Mouse (Mus musculus) ES-E14 (cell line): ENCODE measurements around the gene Rpa1. TPM values are rescaled to one million over a fixed set of nuclear protein-coding genes. Genes with fewer than 3 reads are reported as not detected.
"Not testable (repeated sequence)": the region's sequence is repeated elsewhere in the genome, so short reads cannot be mapped to it uniquely, and the experiment has no call there.

Source experiments
- DNase-seq: peaks from one replicate; pipeline ENCODE4 v3.0.0-alpha.2; 2013; ENCODE audit warnings: low read depth, low spot score
- H3K27ac ChIP-seq: 2 replicates; pipeline ENCODE4 v1.5.1; 2012; ENCODE audit warnings: low read depth, mild to moderate bottlenecking, low read length, moderate library complexity, mixed read lengths; ENCODE audit not compliant: poor library complexity, insufficient read depth, severe bottlenecking
- H3K36me3 ChIP-seq: 2 replicates; pipeline ENCODE4 v1.6.1; 2012; ENCODE audit warnings: mild to moderate bottlenecking, low read length, moderate library complexity, mixed read lengths; ENCODE audit not compliant: control insufficient read depth, poor library complexity, insufficient read depth, severe bottlenecking
- H3K4me1 ChIP-seq, 2 experiments: fragments of 150-350 bp in 1 of 2; sonication (generic) in 1 of 2; 2 replicates each; pipeline ENCODE4 v1.6.1; 2012; ENCODE audit warnings: low read length in 2 of 2, mild to moderate bottlenecking in 1 of 2, mixed read lengths in 1 of 2; ENCODE audit not compliant: control insufficient read depth in 2 of 2, insufficient read depth in 2 of 2, poor library complexity in 1 of 2
- H3K4me3 ChIP-seq, 2 experiments: fragments of 150-350 bp in 1 of 2; sonication (generic) in 1 of 2; 2 replicates each; pipeline ENCODE4 v1.5.1; 2012; ENCODE audit warnings: low read length in 2 of 2, low read depth in 1 of 2, mild to moderate bottlenecking in 1 of 2, mixed read lengths in 1 of 2; ENCODE audit not compliant: insufficient read depth in 1 of 2, poor library complexity in 1 of 2, severe bottlenecking in 1 of 2
- H3K9ac ChIP-seq: 2 replicates; pipeline ENCODE4 v1.6.1; 2012; ENCODE audit warnings: low read depth, mild to moderate bottlenecking, low read length, mixed read lengths; ENCODE audit not compliant: poor library complexity, insufficient read depth, severe bottlenecking
- H3K9me3 ChIP-seq: fragments of 150-350 bp; sonication (generic); 2 replicates; pipeline ENCODE4 v1.6.1; 2012; ENCODE audit warnings: low read depth, mild to moderate bottlenecking, low read length; ENCODE audit not compliant: control insufficient read depth, insufficient read depth
- CHD2 ChIP-seq: IDR thresholded peaks from 2 replicates; pipeline ENCODE4 v1.6.1; 2014; ENCODE audit warnings: mild to moderate bottlenecking, low read depth, low read length, inconsistent platforms
- HCFC1 ChIP-seq: IDR thresholded peaks from 2 replicates; pipeline ENCODE4 v1.6.1; 2012; ENCODE audit warnings: low read length, inconsistent platforms, borderline replicate concordance; ENCODE audit not compliant: insufficient read depth
- MAFK ChIP-seq: IDR thresholded peaks from 2 replicates; pipeline ENCODE4 v1.6.1; 2014; ENCODE audit warnings: mild to moderate bottlenecking, low read depth, low read length, inconsistent platforms; ENCODE audit not compliant: insufficient read depth
- ZC3H11A ChIP-seq: IDR thresholded peaks from 2 replicates; pipeline ENCODE4 v1.6.1; 2012; ENCODE audit warnings: low read depth, mild to moderate bottlenecking, inconsistent platforms, low read length, borderline replicate concordance
- ZNF384 ChIP-seq: IDR thresholded peaks from 2 replicates; pipeline ENCODE4 v1.6.1; 2012; ENCODE audit warnings: low read depth, low read length, inconsistent platforms
- in situ Hi-C, 2 experiments: fragments of 600-800 bp; cut with MboI; formaldehyde crosslinking; loops; one replicate each; pipeline ENCODE4 v1.15.1; 2025; ENCODE audit warnings: low sequenced_read_pairs in 2 of 2, inconsistent platforms in 1 of 2; ENCODE audit not compliant: unreplicated experiment in 2 of 2
- total RNA-seq: library from RNA; depleted of rRNA; stranded (reverse); fragments of 300-350 nt; gene quantifications from 2 replicates; pipeline ENCODE4 v1.2.3, GENCODE M21; 2012

Gene Rpa1
- total RNA-seq, 1 experiment = 317 TPM

GRCm38 (mm10) chr11:75297631-75298030, 50.5 kb downstream of the Rpa1 start:
- DNase-seq = no peak
- Histone ChIP-seq H3K4me3 (no peak overlapping the region), H3K9me3 (no peaks in the 10 kb centered on the region), H3K27ac (no peak overlapping the region), H3K9ac (no peak overlapping the region), H3K36me3 (peaks cover 29% of the 10 kb centered on the region), H3K4me1 (peaks cover 0 to 8% of the 10 kb centered on the region in 2 experiments; a peak in 2 of 4 replicates)
- in situ Hi-C loops = no loop called here
- no peak for TF ChIP-seq CHD2
- TF ChIP-seq MAFK = no peak
- TF ChIP-seq ZC3H11A = no peak
- no peak for TF ChIP-seq HCFC1
- no peak for TF ChIP-seq ZNF384

- no peak for DNase-seq
- Histone ChIP-seq H3K4me1 (peaks cover 2 to 11% of the 10 kb centered on the region in 2 experiments; a peak in 2 of 4 replicates), H3K4me3 (no peak overlapping the region), H3K27ac (no peak overlapping the region), H3K9me3 (no peaks in the 10 kb centered on the region), H3K9ac (no peak overlapping the region), H3K36me3 (peaks cover 19% of the 10 kb centered on the region)
- in situ Hi-C loops = no loop called here
- TF ChIP-seq MAFK (no peak), ZC3H11A (no peak), HCFC1 (no peak), ZNF384 (no peak), CHD2 (no peak)
These were observed 51.6 kb downstream of the Rpa1 start for GRCm38 (mm10) chr11:75296406-75297005.

GRCm38 (mm10) chr11:75295534-75295933, 52.6 kb downstream of the Rpa1 start:
- H3K4me3 ChIP-seq, H3K36me3 ChIP-seq, in situ Hi-C loops, H3K9ac ChIP-seq, H3K27ac ChIP-seq, DNase-seq, H3K9me3 ChIP-seq: not testable (repeated sequence)
- TF ChIP-seq ZNF384 = peak; percentile 87
- H3K4me1 ChIP-seq = peaks cover 2 to 11% of the 10 kb centered on the region in 2 experiments; a peak in 2 of 4 replicates

GRCm38 (mm10) chr11:75294862-75295261, 53.3 kb downstream of the Rpa1 start:
- DNase-seq = no peak
- no peak overlapping the region for H3K9ac ChIP-seq
- no peak overlapping the region for H3K27ac ChIP-seq
- no peak overlapping the region for H3K4me3 ChIP-seq
- TF ChIP-seq ZNF384 = no peak
- TF ChIP-seq HCFC1 = no peak
- TF ChIP-seq MAFK = no peak
- peaks cover 5% of the 10 kb centered on the region for H3K36me3 ChIP-seq
- peaks cover 2 to 11% of the 10 kb centered on the region in 2 experiments; a peak in 2 of 4 replicates for H3K4me1 ChIP-seq
- no peaks in the 10 kb centered on the region for H3K9me3 ChIP-seq
- in situ Hi-C loops = loop anchor here (5.0 kb wide), 1 partner anchor 103 kb away; the partner anchor contains the start of genes Dph1 (in 2 of the 2) and Rtn4rl1 (in 2 of the 2)

- Histone ChIP-seq H3K27ac (no peak overlapping the region), H3K9me3 (no peaks in the 10 kb centered on the region), H3K9ac (no peak overlapping the region), H3K36me3 (no peaks in the 10 kb centered on the region), H3K4me3 (peak overlapping the region in 1 of 2 experiments; percentile 7; a peak in 1 of 4 replicates), H3K4me1 (peaks cover 2 to 11% of the 10 kb centered on the region in 2 experiments; a peak in 2 of 4 replicates)
- in situ Hi-C loops = loop anchor here (5.0 kb wide), 1 partner anchor 102 kb away; the partner anchor contains the start of genes Dph1 (in 2 of the 2) and Rtn4rl1 (in 2 of the 2)
- TF ChIP-seq HCFC1 = no peak
- TF ChIP-seq ZC3H11A = no peak
- no peak for TF ChIP-seq CHD2
- TF ChIP-seq ZNF384 = no peak
- no peak for TF ChIP-seq MAFK
- no peak for DNase-seq
These were observed 54.2 kb downstream of the Rpa1 start for GRCm38 (mm10) chr11:75293852-75294361.
